Mouse (Mus musculus) left cerebral cortex, adult 9 months (tissue): ENCODE measurements around the gene Gm9913.

Experiments
- DNase-seq, 2 experiments: peaks; one replicate each; pipeline ENCODE4 v3.0.0; 2022; ENCODE audit warnings: low spot score in 2 of 2

Gene Gm9913

DNA sequence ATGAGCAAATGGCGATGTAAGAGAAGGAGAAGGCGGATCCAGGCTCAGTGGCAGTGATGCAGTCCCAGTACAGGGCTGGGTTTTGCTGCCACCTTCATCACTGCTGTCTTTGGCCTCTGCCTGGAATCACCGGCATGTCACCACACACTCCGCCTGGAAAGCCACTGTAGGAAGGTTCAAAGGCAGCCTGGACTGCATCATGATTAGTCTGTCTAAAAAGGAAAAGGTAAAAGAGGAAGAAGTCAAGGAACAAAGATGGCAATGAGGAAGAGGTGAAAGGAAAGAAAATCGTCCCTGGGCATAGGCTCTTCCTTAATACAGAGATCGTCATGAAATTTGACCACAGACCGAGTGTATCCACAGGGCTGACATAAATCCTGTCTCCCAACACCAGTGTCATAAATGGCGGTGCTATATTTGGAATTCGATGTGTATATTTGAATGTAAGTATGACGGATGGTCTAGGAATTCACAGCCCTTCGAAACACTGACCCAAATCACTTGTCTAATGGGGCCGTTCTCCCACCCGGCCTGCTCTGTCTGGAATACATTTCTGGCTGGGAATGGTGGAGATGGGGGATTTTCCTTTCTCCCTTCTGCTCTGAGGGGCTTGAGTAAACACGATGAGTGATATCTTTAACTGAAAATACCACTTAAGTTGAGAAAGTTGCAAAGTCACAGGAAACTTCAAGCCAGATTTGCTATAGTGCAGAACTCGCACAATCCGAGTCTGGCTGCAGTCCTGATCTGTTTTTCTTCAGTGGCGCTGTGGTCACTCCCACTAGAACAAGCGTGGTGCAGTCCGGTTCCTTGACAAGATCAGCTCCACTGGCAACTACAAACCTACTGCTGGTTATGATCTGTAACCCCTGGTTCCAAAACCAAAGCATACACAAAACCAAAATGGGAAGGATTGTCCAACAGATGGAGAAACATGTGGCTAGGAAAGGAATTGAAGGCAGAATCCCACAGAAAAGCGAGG lies 9.8 kb upstream of the Gm9913 start:
- no peak for DNase-seq

DNA sequence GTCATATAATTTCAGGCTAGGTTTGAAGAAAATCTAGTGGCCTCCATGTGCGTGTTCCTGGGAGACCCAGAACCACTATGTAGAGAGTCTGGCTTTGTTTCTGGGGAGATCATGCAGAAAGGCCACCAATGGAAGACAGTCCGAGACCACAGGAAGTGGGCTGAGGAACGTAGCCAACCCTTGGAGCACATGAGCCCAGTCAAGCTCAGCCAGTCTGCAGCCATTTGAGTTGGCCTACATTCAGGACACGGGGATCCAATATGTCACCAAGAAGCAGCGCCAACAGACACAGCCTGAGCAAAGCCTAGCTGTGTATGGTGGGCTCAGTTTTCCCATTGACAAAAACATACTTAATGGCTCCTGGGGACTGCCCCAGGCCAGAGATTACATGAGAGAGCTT lies 8.2 kb upstream of the Gm9913 start:
- DNase-seq: no peak

DNA sequence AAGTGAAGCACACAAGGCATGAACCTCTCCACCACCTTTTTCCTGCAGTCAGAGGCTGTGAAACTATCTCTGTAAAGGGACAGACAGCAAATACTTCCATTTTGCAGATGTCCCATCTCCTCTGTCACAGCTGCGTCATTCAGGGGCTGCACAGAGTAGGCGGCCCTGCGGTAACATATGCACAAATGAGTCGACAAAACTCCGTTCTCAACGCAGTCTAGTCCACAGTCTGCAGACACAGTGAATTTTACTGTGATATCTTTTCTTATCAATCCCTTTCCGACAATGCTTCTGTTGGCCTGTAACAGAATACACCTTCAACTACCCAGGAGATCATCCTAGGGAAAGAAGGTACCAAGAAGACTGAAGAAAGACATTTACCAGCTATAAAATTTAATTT lies 6.7 kb upstream of the Gm9913 start:
- DNase-seq: no peak

DNA sequence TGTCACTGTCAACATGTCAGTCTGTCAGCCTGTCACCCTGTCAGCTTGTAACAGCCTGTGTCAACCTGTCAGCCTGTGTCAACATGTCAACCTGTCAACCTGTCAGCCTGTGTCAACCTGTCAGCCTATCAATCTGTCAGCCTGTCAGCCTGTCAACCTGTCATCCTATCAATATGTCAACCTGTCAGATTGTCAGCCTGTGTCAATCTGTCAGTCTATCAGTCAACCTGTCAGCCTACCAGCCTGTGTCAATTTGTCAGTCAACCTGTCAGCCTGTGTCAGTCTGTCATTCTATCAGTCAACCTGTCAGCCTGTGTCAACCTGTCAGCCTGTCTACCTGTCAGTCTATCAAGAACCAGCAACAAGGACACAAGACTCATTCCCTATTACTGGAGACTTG lies 3.4 kb upstream of the Gm9913 start:
- no peak for DNase-seq

DNA sequence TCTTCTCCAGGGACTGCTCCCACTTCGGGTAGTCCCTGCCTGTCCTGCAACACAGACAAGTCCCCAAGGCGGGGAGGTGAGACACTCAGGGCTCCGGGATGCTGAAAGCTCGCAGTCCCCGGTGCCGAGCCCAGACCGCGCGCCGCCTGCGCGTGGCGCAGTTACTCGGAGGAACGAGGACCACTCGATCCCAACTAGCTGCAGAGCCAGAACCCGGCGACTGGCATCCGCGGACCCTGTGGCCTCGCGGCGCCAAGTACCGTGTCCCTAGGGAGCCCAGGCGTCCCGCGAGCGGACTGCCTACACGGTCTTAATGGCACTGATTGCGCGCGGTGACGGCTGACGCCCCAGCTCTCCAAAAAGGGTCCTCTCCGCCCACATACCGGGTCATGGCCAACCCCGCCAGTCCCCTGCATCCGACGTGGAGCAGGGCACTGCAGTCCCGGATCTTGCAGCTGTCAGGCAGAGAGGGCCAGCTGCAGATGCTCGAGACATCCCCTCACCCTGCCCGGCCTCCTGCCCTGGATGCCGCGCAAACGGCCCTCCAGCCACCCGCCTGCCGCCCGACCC lies 942 bp downstream of the Gm9913 start:
- peak in 1 of 2 experiments; percentile 40 for DNase-seq

DNA sequence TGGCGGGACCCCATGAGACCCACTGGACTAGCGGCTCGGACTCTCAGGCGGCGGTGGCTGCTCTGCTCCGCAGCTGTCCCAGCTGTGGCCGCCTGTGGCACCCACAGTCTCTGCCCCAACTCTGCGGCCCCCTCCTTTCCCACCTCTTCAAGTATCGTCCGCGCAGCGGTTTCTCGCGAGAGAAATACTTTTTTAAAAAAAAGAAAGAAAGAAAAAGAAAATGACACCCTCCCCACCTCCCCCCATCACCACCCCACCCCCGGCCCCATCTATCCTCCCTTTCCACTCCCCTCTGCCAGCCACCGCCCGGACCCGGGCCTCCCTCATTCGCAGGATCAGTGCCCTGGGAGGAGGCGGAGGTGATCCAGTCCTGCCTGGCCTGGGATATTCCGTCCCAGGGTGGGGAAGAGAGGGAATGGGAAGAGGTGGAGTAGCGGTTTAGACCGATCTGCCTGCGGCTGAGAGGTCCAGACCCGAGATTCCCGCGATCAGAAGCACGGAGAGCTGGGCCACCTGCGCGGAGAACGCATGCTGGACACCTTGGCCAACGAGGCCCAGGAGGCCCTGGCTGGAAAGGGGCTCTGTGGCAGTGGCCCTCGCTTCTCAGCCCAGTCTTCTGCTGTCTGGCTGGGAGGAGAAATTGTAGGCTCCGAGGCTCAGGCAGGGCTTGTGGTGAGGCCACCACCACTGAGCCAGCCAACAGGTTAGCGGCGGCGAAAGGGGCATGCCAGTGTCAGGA lies 1.6 kb downstream of the Gm9913 start:
- DNase-seq: no peak

DNA sequence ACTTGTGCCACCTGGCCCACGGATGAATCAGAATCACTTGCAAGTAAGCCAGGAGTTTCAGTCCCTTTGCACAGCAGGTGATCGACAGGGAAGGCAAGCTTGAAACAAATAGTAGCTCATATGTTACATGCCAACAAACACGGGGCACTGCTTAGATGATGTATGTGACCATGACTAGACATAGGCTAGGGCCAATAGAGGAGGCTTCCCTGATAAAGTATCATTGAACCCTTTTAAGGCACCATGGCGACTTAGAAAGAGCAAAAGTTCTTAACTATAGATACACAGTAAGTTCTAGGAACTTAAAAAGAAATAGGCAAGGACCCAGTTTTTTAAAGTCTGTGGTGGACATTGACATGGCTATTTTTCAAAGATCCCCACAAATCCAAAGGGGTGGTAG lies 3.0 kb downstream of the Gm9913 start, which contains the start of gene Fbn1:
Gene Fbn1 (minus strand): TSS at position 101 of the 400 bp plus-strand sequence.
- no peak for DNase-seq

DNA sequence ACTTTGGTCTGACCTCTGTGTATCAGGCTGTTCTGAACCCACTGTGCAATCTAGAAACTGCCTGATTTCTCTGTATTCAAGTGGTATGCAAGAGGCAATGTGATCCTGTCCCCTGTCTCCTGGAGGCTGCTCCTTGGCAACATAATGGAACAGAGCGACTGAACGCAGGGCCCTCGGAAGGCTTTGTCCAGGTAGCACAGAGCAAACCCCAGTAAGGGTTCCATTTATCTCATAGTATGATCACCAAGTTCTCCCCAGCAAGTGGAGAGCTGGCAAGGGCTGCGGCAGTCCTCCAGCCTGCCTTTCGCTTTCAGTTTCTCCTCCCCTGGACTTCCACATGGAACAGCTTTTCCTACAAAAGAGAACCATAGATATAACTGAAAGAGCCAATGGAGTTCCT lies 3.5 kb downstream of the Gm9913 start:
- no peak for DNase-seq

DNA sequence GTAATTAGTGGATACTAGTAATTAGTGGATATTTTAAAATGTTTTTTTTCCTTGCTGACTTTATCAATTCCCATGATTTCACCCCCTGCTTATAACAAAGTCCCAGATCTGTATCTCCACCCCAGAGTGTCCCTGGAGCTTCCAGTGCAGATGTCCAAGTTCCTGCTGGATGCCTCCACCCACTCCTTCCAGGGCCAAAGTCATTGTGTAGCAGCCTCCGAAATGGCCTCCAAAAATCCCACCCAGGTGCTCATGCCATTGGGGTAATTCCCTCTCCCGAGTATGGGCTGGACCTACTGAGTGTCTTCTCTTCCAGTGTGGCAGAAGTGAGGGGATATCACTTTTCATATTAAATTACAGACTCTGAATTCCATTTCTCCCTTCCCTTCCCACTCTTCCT lies 5.9 kb downstream of the Gm9913 start:
- no peak for DNase-seq

DNA sequence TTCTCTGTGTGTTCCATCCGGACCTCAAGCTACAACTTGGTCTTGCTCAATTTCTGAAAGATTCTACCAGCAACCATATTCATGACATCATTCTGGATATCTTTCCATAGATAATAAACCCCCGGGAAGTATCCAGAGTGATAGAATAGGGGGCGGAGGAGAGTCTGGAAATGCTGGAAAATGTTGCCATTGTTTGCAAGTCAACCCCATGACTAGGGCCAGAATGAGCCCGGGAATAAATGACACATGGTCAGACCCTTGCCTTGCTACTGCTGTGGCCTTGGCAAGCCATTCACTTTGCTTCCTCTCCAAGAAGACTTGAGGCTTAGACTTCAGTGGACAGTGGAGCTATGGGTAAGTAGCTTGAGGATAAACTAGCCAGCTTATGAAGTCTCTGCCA lies 7.0 kb downstream of the Gm9913 start:
- no peak for DNase-seq

DNA sequence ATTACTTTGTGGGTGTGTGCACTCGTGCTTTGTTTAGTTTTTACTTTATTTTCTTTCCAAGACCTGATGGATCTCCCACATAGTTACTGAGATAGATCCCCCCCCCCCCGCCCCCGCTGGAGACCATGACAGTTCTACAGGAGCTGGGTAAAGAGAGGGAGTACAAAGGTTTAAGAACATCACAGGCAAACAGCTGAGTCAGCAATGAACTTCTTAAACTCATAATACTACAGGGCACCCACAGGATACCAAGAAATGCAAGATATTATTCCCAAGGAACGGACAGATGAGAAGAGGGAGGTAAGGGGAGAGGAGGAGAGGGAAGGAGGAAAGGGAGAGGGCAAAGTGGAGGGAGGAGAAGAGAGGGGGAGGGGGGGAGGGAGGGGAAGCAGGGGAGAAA lies 7.7 kb downstream of the Gm9913 start:
- no peak for DNase-seq

DNA sequence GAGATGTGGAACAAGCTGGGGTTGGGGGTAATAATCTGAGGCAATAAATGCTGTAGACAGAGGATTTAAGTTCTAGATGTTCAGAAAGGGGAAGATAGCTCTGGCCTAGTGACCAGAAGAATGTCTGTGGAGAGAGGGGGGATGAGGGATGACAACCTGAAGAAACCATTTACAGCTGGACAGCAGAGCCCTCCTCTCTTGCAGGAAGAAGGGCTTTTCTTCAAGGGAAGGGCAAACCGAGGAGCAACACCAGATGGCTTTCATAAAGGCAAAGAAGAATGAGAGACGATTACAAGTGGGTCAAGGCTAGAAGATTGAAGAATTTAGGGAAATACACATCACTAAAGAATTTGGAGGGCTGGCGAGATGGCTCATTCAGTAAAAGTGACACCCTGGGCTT lies 9.5 kb downstream of the Gm9913 start:
- DNase-seq: no peak

DNA sequence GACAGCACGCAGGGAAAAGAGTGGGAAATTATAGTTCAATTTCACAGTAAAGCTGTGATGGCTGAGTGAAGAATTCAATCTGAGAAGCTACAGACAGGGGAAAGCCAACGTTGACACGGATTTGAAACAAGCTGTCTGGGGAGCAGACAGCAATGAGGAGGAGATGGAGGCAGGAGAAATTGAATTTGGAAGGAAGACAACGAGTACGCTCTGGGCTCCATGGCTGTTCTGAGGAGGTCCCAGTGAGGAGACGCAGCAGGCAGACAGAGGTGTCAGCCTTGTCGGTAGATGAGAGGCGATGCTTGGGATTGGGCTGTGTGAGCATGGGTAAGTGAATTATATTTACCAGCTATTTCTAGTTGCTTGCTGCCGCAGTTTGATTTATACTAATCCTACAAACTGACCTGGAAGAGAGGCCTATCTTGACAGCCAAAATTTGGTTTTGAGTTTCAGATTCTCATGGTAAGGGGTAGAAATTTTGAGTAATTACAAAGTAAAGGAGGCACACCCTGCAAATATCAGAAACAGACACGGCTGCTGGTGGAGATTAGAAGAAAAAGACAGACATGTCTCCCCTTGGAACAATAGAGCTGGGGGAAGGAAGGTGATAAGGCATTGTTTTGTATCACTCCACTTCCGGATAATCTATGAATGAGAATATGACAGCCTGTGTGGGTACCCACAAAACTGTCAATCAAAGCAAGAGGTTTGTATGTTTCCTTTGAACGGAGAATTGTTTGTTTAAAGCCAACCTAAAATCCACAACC lies 10.6 kb downstream of the Gm9913 start:
- DNase-seq: no peak

DNA sequence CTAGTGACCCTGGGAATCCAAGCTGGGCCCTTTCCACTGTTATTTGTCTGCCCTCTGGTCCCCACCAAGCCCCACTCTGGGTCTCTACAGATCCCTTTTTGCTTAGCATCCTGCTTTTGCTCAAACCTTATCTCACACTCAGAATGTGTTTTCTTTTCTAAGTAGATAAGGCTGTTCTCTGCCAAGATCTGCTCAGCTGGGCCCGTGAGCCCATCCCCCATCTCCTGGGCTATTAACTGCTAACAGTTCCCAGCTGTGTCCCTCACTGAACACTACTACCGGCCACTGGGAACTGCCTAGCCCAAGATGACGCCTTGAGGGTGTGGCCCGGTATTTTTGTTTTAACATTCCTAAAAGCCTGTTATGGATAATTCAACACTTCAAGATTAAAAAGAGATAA lies 11.7 kb downstream of the Gm9913 start:
- DNase-seq: no peak

DNA sequence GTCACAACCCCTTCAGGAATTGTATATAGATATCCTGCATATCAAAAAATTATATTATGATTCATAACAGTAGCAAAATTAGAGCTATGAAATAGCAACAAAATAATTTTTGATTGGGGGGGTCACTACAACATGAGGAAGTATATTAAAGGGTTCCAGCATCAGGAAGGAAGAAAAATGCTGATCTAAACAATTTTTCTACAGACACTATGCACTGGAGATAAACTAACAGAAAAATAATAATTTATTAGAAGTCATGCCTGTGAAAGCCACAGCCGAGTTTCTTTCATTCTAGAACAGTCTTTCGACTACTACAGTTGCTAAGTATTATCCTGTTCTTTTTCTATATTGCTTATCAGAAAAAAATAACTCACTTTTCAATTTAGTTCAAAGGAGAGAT lies 20.6 kb downstream of the Gm9913 start:
- no peak for DNase-seq

DNA sequence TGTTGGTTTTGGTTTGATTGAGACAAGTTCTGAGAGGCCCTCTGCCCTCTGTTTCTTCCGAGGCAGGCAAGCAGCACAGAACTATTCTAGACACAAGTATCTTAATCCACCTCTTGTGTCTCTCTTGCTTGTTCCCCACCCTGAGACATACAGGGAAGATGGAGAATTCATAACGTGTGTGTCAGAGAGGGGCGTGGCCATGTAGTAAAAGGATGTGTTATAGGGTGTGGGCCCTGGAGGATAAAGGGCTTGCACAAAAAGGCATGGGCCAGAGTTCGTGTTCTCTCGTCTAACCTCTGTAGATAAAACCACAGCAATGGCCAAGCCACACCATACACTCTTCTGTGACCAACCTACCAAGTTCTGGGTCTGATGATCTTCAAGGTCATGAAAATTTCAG lies 21.7 kb downstream of the Gm9913 start:
- no peak for DNase-seq

DNA sequence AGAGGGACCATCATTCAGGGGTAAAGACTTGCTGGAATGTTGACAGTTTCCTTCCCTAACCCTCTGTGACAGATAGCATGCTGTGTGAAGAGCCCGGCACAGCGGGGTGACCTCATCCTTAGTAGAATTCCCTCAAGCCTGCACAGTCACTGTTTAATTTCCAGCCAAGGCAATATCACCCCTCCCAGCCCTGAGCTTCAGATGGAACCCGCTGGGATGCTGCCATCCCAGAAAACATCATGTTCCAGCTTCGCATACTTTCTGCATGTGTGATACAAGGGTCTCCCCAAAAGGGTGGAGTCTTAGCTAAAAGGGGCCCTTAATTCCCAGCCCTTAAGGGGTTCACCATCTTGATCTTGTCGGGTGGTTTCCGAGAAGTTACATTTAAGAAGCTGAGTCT lies 25.8 kb downstream of the Gm9913 start:
- DNase-seq: no peak

DNA sequence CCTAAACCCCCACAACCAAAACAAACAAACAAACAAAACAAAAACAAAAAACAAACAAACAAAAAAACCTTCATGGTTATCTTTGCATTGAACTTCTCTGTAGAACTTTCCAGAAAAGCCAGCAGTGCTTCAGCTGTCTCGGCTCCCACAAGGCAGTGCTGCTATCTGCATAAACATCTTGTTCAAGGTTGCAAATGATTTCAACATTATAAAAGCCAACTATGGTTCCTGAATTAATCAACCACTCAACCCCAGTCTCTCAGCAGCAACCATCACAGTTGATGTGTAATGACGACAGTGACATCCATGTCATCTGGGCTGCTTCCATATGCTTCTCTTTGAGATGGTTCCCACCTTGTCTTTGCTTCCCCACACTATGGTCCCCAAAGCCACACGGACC lies 34.8 kb downstream of the Gm9913 start:
- DNase-seq: no peak

DNA sequence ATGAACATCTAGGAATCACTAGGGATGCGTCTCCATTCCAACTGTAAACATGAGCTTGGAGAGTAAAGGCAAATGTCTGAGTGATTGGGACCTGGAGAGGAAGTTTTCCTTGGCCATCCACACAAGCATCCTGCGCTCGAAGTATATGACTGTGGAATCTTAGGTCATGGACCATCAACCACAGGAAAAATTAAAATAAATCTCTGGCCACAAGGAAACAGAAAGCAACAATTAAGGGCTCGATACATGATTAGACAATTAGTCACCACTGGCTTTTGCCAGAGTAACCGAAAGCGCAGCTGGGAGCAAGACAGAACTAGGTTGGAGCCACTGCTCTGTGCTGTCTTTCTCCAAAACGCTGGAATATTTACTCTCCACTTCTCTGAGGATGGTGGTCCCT lies 35.7 kb downstream of the Gm9913 start:
- DNase-seq: no peak

DNA sequence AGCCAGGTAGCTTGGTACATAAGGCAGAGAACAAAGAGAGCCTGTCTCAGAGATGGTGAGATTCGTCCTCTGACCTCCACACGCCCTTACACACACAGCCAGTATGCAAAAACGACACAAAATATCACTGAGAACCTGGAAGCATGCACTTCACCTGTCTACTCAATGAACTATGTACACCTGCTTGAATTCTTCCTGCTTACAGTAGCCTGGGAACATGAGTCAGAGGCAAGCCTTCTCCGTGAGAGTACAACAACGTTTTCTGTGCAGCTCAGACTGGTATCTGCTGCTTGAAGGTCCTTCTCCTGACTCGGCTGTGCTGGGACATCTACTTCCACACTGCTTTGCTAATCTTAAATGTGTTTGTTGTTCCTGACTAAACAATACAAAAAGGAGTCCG lies 36.6 kb downstream of the Gm9913 start:
- no peak for DNase-seq

DNA sequence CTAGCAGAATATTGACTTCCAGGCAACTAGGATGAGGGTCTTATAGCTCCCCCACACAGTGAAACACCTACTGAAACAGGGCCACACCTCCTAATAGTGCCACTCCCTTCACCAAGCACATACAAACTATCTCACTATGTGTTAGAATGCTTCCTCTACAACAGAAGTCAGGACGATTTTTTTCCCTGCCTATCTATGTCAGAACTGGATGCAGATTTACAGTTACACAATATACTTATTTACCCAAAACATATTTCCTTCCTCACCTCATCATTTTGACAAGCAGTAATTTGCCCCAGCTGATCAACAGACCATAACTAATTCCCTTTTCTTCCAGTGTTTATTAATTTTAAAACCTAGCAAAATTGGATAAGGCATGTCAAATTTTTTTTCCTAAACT lies 38.8 kb downstream of the Gm9913 start:
- DNase-seq: no peak

DNA sequence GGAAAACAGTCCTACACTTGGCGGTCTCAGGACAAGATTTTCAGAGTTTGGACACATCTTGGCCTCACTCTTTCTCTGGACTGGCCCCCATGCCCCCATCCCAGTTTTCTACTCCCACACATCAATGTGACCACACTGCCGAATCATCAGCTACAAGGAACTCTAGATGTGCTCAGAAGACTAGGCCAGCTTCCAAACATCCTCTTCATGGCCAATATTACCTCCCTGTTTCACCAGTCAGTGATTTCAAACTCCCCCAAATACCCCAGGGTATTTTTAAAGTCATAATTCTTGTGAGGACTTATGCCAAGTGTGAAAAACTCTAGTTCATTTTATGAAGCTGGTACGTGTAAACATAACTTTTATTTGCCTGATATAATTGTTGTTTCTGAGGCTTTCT lies 40.1 kb downstream of the Gm9913 start:
- DNase-seq: no peak
